Mouse (Mus musculus) adrenal gland, adult 10 weeks (tissue): Measurements from ENCODE around the gene Omg. TPM values are rescaled to one million over a fixed set of nuclear protein-coding genes. Genes with fewer than 3 reads are reported as not detected.

Source experiments
- polyA plus RNA-seq: library from polyadenylated mRNA; stranded (reverse); fragments of 350-450 nt; fragmentation: Illumina TruSeq; extraction: RNeasy Lipid Tissue Mini Kit (QIAGEN cat#74804); gene quantifications from one replicate; pipeline ENCODE4 v1.2.3, GENCODE M21; 2014; ENCODE audit warnings: low read depth, low replicate concordance

The Omg gene
- 30.3 TPM for polyA plus RNA-seq

DNA sequence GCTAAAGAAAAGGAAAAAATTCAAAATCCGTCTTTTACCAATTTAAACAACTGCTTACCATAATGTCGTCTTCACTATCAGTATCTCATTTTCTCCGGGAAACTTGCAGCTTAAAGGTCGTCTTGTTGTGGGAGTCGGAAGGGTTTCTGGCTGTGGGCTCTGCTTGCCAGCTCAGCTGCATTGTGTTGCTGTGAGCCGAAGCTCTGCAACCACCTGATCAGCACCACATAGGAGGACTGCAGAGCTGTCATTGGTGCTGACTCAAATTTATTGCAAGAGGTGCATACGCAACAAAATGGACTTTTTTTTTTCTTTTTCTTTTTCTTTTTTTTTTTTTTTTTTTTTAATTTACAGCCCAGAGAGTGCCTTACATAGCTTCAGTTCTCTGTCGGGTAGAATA, at the start of gene Omg:
TSS of gene Omg (minus strand) at position 240 of the 400 bp plus-strand sequence.

DNA sequence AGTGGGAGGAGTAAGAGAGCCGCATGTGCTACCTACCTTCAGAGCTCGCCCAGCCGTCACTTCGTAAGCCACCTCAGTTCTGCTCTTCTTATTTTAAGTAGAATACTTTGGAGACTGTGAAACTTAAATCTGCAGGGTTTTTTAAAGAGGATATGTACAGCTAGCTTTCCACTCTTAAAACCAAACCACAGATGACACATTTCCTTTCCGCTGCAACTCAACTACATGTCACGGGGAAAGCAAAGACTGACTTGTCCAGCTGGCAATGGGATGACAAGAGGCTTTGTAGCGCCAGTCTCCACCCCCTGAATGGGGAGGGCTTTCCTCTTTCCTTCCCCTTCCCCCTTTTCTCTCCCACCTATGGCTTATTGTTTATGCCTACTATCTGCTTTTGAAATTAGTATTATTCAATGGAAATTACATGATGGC, 26.5 kb upstream of the Omg start, which contains the start of the genes Evi2 and Evi2a:
TSS of gene Evi2 (minus strand) at position 257 of the 429 bp plus-strand sequence.
TSS of gene Evi2a (minus strand) at position 277 of the 429 bp plus-strand sequence.

DNA sequence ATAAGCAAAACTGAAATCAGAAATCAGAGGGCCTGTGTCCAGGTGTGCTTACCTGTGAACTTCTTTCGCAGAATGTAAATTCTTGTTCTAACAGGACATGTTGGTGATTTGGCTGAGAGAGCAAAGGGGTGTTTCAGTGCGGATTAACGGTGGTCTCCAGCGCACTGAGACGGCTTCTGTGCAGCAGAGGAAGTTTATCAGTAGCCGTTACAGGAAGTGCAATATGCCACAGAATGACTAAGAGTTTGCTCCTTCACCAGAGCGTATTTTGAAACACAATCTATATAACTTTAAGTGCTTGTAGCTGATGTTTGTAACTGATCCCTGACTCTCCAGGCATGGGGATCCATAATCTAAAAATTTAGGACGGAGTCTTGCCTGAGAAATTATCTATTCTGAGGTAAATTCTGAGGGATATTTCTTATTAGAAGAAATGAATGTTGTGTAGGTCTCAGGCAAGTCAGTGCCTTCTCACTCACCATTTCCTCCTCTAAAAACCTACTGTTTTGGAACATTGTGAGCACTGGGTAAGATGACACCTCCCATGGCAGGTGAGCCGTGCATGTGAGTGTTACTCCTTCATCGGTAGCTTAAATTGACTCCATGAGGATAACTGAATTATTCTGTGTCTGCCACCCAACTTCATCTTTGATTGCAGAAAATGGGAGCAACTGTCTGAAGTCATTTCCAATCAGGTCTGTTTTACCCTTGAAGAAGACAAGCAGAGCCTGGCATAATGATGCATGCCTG, 19.9 kb upstream of the Omg start, which contains the start of gene Evi2b:
TSS of gene Evi2b (minus strand) at position 203 of the 750 bp plus-strand sequence.

Other genes starting within 250 kb of the Omg start
- 101 TPM for gene Wsb1, start 249.4 kb downstream of the Omg start, polyA plus RNA-seq
- not detected for gene Gm9964, start 207.2 kb downstream of the Omg start, polyA plus RNA-seq
- gene Nf1, start 164.4 kb downstream of the Omg start, polyA plus RNA-seq, result 49.9 TPM
- gene Evi2b, start 19.7 kb upstream of the Omg start, polyA plus RNA-seq, result 8.4 TPM
- 0.35 TPM for gene Evi2, start 26.5 kb upstream of the Omg start, polyA plus RNA-seq
- gene Evi2a, start 26.5 kb upstream of the Omg start, polyA plus RNA-seq, result 6.0 TPM
- gene Rab11fip4, start 87.1 kb upstream of the Omg start, polyA plus RNA-seq, result 0.41 TPM